Mouse (Mus musculus) kidney, adult 2 months (tissue): ENCODE data around the gene Otop3.

ENCODE experiments used
- CTCF ChIP-seq: fragments of 200-500 bp; conservative IDR thresholded peaks from 2 replicates; pipeline ENCODE4 v1.5.1; 2011; ENCODE audit warnings: low read depth, mild to moderate bottlenecking, control low read depth, low read length, moderate library complexity, mixed read lengths; ENCODE audit not compliant: insufficient read depth, insufficient read length
- POLR2A ChIP-seq: fragments of 200-500 bp; IDR thresholded peaks from one replicate; pipeline ENCODE4 v1.6.1; 2011; ENCODE audit warnings: low read depth, low read length, control low read depth

DNA sequence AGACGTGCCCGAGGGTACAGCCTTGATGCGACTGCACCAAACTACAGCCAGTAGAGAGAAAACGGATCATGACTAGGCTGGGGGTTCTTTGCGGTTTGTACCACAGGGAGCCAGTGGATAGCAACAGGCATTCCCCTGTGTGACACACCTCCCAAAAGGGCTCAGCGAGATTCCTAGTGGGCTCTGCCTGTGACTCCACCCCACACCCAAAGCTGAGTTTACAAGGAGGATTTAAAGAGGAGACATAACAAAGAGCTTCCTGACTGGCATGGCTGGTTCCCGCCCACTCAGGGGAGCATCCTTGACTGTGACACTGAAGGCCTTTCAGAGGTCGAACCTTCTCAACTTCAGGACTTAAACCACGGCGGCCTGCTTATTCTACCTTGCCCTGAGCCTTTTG is 43.0 kb upstream of the Otop3 start:
- TF ChIP-seq CTCF: no peak
- no peak for TF ChIP-seq POLR2A
